Comparison of ENCODE assay signal across 29 mouse cellular contexts in genomic region chr15:95241161-95241560, GRCm38 (mm10).
DNase-seq lines count a peak whose midpoint lies in the region; ATAC-seq and TF ChIP-seq lines count a peak whose summit lies in the region.
"Had no signal": no experiment of that assay in that cellular context is flagged by ENCODE, and none has a peak within 500 bp of the region (broad histone marks: within the 10 kb centered on the region; RNA-seq: fewer than 3 reads in every experiment).

No protein-coding gene starts in this region.

- no peak overlapping the region for H3K9ac ChIP-seq in forebrain, embryonic 14.5 days (ENCODE audit: low read length)
- H3K9ac ChIP-seq in forebrain, embryonic 15.5 days (replicated peaks) = no peak overlapping the region
- no peak overlapping the region for H3K9ac ChIP-seq in lung, embryonic 14.5 days
- H3K9ac ChIP-seq in midbrain, embryonic 11.5 days (ENCODE audit: low read length) = no peak overlapping the region
- H3K9ac ChIP-seq in midbrain, embryonic 15.5 days = no peak overlapping the region
- H3K9ac ChIP-seq in midbrain, postnatal 0 days (replicated peaks; ENCODE audit: low read length, poor library complexity, severe bottlenecking) = no peak overlapping the region
- H3K9ac ChIP-seq: embryonic facial prominence, embryonic 12.5 days; hindbrain, embryonic 13.5 days; limb, embryonic 12.5 days; liver, embryonic 15.5 days had no signal

- H3K9me3 ChIP-seq in forebrain, embryonic 14.5 days (replicated peaks; ENCODE audit: control insufficient read depth, low read length) = no peaks in the 10 kb centered on the region
- no peaks in the 10 kb centered on the region for H3K9me3 ChIP-seq in forebrain, embryonic 15.5 days
- no peaks in the 10 kb centered on the region for H3K9me3 ChIP-seq in lung, embryonic 14.5 days (ENCODE audit: low read depth, low read length)
- H3K9me3 ChIP-seq in midbrain, embryonic 11.5 days (ENCODE audit: control insufficient read depth, low read length) = no peaks in the 10 kb centered on the region
- H3K9me3 ChIP-seq in midbrain, embryonic 15.5 days = no peaks in the 10 kb centered on the region
- H3K9me3 ChIP-seq in midbrain, postnatal 0 days (ENCODE audit: low read length) = no peaks in the 10 kb centered on the region
- H3K9me3 ChIP-seq: embryonic facial prominence, embryonic 12.5 days; hindbrain, embryonic 13.5 days; limb, embryonic 12.5 days; liver, embryonic 15.5 days had no signal

- no peak for ATAC-seq in forebrain, embryonic 14.5 days
- ATAC-seq in forebrain, embryonic 15.5 days (replicated peaks) = no peak
- no peak for ATAC-seq in lung, embryonic 14.5 days (ENCODE audit: insufficient read depth)
- no peak for ATAC-seq in midbrain, embryonic 11.5 days (ENCODE audit: low FRiP score)
- no peak for ATAC-seq in midbrain, embryonic 15.5 days (replicated peaks)
- no peak for ATAC-seq in midbrain, postnatal 0 days (ENCODE audit: low FRiP score)
- ATAC-seq: inflammation-experienced regulatory T-cells, adult 6 months had no signal

- WGBS in forebrain, embryonic 14.5 days = 57% methylated on average over 3 of the region's 3 CpGs
- WGBS in forebrain, embryonic 15.5 days = 48% methylated on average over 3 of the region's 3 CpGs
- WGBS in lung, embryonic 14.5 days = 90% methylated on average over 3 of the region's 3 CpGs
- 74% methylated on average over 3 of the region's 3 CpGs for WGBS in midbrain, embryonic 11.5 days
- 54% methylated on average over 3 of the region's 3 CpGs for WGBS in midbrain, embryonic 15.5 days
- 51% methylated on average over 3 of the region's 3 CpGs for WGBS in midbrain, postnatal 0 days

- peaks cover 4% of the 10 kb centered on the region; the same call in 1 of the 2 replicates for H3K4me1 ChIP-seq in forebrain, embryonic 14.5 days (ENCODE audit: control insufficient read depth, insufficient read depth, low read length)
- H3K4me1 ChIP-seq in forebrain, embryonic 15.5 days = peaks cover 10% of the 10 kb centered on the region
- no peaks in the 10 kb centered on the region for H3K4me1 ChIP-seq in lung, embryonic 14.5 days (ENCODE audit: insufficient read depth)
- no peaks in the 10 kb centered on the region for H3K4me1 ChIP-seq in midbrain, embryonic 11.5 days (ENCODE audit: control insufficient read depth, insufficient read depth, low read length)
- no peaks in the 10 kb centered on the region for H3K4me1 ChIP-seq in midbrain, embryonic 15.5 days
- no peaks in the 10 kb centered on the region; the same call in 1 of the 2 replicates for H3K4me1 ChIP-seq in midbrain, postnatal 0 days (ENCODE audit: insufficient read depth, low read length)
- H3K4me1 ChIP-seq: embryonic facial prominence, embryonic 12.5 days; limb, embryonic 12.5 days; liver, embryonic 15.5 days had no signal

- H3K4me3 ChIP-seq in forebrain, embryonic 14.5 days (ENCODE audit: low read depth, low read length) = no peak overlapping the region
- H3K4me3 ChIP-seq in forebrain, embryonic 15.5 days = no peak overlapping the region
- H3K4me3 ChIP-seq in lung, embryonic 14.5 days (ENCODE audit: low read depth, low read length) = no peak overlapping the region
- H3K4me3 ChIP-seq in midbrain, embryonic 11.5 days (ENCODE audit: low read depth, low read length) = no peak overlapping the region
- no peak overlapping the region for H3K4me3 ChIP-seq in midbrain, embryonic 15.5 days
- no peak overlapping the region for H3K4me3 ChIP-seq in midbrain, postnatal 0 days (ENCODE audit: low read depth, low read length)
- H3K4me3 ChIP-seq: embryonic facial prominence, embryonic 12.5 days; hindbrain, embryonic 13.5 days; limb, embryonic 12.5 days; liver, embryonic 15.5 days had no signal

- DNase-seq in forebrain, embryonic 14.5 days (ENCODE audit: low spot score) = peak; percentile 54
- peak; percentile 11 for DNase-seq in lung, embryonic 14.5 days
- DNase-seq in lung, postnatal 25 days (ENCODE audit: low spot score) = no peak
- DNase-seq in midbrain, embryonic 11.5 days (ENCODE audit: low spot score, missing footprints) = peak; percentile 84
- DNase-seq in midbrain, postnatal 0 days (ENCODE audit: low spot score) = peak; percentile 49
- DNase-seq in gastrocnemius, postnatal 25 days = no peak
- DNase-seq: adrenal gland, postnatal 10 days; cerebellum, adult 11 months; cerebellum, adult 9-10 months; embryo, embryonic 11 days; gastrocnemius, postnatal 14 days; heart, adult 18-20 months; heart, postnatal 4 days; kidney, adult 11 months; kidney, postnatal 14 days; layer of hippocampus, adult 9-11 months; right cerebral cortex, postnatal 4 days; thymus, adult 18-20 months; thymus, postnatal 25 days had no signal

- H3K27ac ChIP-seq in forebrain, embryonic 14.5 days (ENCODE audit: low read depth, low read length) = no peak overlapping the region
- no peak overlapping the region for H3K27ac ChIP-seq in forebrain, embryonic 15.5 days (replicated peaks)
- no peak overlapping the region for H3K27ac ChIP-seq in lung, embryonic 14.5 days (ENCODE audit: low read depth)
- H3K27ac ChIP-seq in midbrain, embryonic 11.5 days (ENCODE audit: low read depth, low read length) = no peak overlapping the region
- H3K27ac ChIP-seq in midbrain, embryonic 15.5 days = no peak overlapping the region
- H3K27ac ChIP-seq in midbrain, postnatal 0 days (ENCODE audit: low read depth, low read length) = no peak overlapping the region
- H3K27ac ChIP-seq: embryonic facial prominence, embryonic 12.5 days; hindbrain, embryonic 13.5 days; limb, embryonic 12.5 days; liver, embryonic 15.5 days; stomach, postnatal 0 days had no signal

- H3K36me3 ChIP-seq in forebrain, embryonic 14.5 days (ENCODE audit: control insufficient read depth, insufficient read depth, low read length) = peaks cover 14% of the 10 kb centered on the region; the same call in 1 of the 2 replicates
- H3K36me3 ChIP-seq in forebrain, embryonic 15.5 days = 0 out of 2 replicates have a peak, but pooled peaks cover 3% of the 10 kb centered on the region
- H3K36me3 ChIP-seq in lung, embryonic 14.5 days (ENCODE audit: insufficient read depth) = no peaks in the 10 kb centered on the region
- H3K36me3 ChIP-seq in midbrain, embryonic 11.5 days (ENCODE audit: control insufficient read depth, insufficient read depth, low read length) = no peaks in the 10 kb centered on the region
- H3K36me3 ChIP-seq in midbrain, embryonic 15.5 days (replicated peaks) = peaks cover 6% of the 10 kb centered on the region; the same call in 1 of the 2 replicates
- 0 out of 2 replicates have a peak, but pooled peaks cover 3% of the 10 kb centered on the region for H3K36me3 ChIP-seq in midbrain, postnatal 0 days (ENCODE audit: insufficient read depth, low read length)
- H3K36me3 ChIP-seq: embryonic facial prominence, embryonic 12.5 days; limb, embryonic 12.5 days; liver, embryonic 15.5 days had no signal

- no peak for TF ChIP-seq CTCF in lung, embryonic 14.5 days (IDR thresholded peaks at IDR 0.05; ENCODE audit: low read depth)
- TF ChIP-seq CTCF in midbrain, postnatal 0 days (IDR thresholded peaks at IDR 0.05) = no peak

- no peak overlapping the region for H3K4me2 ChIP-seq in forebrain, embryonic 14.5 days (ENCODE audit: low read length)
- no peak overlapping the region for H3K4me2 ChIP-seq in forebrain, embryonic 15.5 days (replicated peaks)
- no peak overlapping the region for H3K4me2 ChIP-seq in lung, embryonic 14.5 days
- no peak overlapping the region for H3K4me2 ChIP-seq in midbrain, embryonic 11.5 days
- no peak overlapping the region for H3K4me2 ChIP-seq in midbrain, embryonic 15.5 days
- no peak overlapping the region for H3K4me2 ChIP-seq in midbrain, postnatal 0 days (ENCODE audit: low read depth, low read length, poor library complexity, severe bottlenecking)
- H3K4me2 ChIP-seq: embryonic facial prominence, embryonic 12.5 days; heart, embryonic 11.5 days; hindbrain, embryonic 13.5 days; limb, embryonic 12.5 days; liver, embryonic 15.5 days had no signal

- H3K27me3 ChIP-seq in forebrain, embryonic 14.5 days (replicated peaks; ENCODE audit: control insufficient read depth, insufficient read depth, low read length) = no peaks in the 10 kb centered on the region
- H3K27me3 ChIP-seq in forebrain, embryonic 15.5 days = no peaks in the 10 kb centered on the region
- H3K27me3 ChIP-seq in lung, embryonic 14.5 days (ENCODE audit: insufficient read depth, low read length) = no peaks in the 10 kb centered on the region
- no peaks in the 10 kb centered on the region for H3K27me3 ChIP-seq in midbrain, embryonic 11.5 days (ENCODE audit: control insufficient read depth, insufficient read depth, low read length)
- H3K27me3 ChIP-seq in midbrain, embryonic 15.5 days (replicated peaks) = no peaks in the 10 kb centered on the region
- H3K27me3 ChIP-seq in midbrain, postnatal 0 days (ENCODE audit: insufficient read depth, low read length) = no peaks in the 10 kb centered on the region
- H3K27me3 ChIP-seq: CH12.LX; embryonic facial prominence, embryonic 12.5 days; hindbrain, embryonic 13.5 days; limb, embryonic 12.5 days; liver, embryonic 15.5 days had no signal

Comparison
In these comparisons a context has a peak if more than half of its experiments do, and no peak if none do; other contexts are left out.
1. DNase-seq: peak in forebrain, embryonic 14.5 days (single experiment), lung, embryonic 14.5 days (single experiment), midbrain, embryonic 11.5 days (single experiment) and midbrain, postnatal 0 days (single experiment); none in lung, postnatal 25 days (single experiment) and gastrocnemius, postnatal 25 days (single experiment).